Mouse (Mus musculus): ENCODE data around the gene 2210011C24Rik. TPM values are rescaled to one million over a fixed set of nuclear protein-coding genes. Genes with fewer than 3 reads are reported as not detected.

2210011C24Rik gene
- polyA plus RNA-seq (2012; rRNA removed) = 0.10 and 0.12 TPM in 2 replicates

DNA sequence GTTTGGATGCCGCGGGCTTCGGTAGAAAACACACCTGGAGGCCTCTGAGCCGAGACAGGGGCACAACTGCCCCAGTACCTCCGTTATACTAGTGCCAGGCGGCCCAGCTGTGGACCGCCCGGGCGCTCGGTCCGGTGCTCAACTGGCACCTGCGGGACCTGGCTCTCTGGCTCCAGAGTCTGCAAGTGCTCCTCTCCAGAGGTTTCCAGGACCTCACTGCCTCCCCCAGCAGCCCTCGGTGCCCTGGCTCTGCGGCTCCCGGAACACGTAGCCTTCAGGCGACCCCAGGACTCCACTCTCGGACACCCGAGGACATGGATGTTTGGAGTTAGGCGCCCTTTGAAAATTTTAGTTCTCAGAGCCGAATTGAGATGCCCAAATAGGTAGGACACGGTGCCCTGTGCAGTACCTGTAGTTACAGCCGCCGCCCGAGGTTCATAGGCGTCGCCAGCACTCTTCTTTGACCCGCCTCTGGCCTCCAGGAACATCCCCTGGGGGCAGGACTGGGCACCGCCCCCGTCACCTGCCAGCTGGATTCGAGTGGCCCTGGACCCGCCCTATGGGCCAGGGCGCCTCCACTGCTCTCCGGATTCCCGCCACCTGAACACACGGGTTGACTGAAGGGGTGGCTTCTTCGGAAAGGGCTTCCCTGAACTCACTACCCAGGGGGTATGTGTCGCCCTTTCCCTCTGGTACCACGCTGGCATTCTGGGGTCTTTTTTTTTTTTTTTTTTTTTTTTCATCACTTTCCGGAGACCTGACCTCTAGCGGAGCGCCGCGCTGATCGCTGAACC lies at the start of gene 2210011C24Rik:
Gene 2210011C24Rik (minus strand): TSS at position 467 of the 794 bp plus-strand sequence.

DNA sequence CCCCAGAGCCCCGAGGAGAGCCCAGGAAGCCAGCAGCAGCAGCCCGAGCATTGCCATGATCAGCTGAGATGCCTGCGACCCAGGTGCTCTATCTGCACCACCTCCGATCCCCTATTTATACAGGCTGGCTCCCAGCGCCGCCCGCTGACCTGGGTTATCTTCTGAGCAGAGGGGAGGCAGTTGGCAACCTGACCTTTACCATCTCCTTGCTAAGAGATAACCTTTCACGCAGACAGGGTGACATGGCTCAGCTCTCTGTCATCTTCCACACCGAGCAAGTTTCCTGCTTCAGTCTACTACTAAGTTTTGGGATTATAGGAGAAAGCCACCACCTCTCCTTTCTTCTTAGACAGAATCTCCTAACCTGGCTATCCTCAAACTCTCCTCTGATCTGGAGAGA lies 32.9 kb upstream of the 2210011C24Rik start, which contains the start of gene Rln3:
Gene Rln3 (minus strand): TSS at position 101 of the 400 bp plus-strand sequence.

DNA sequence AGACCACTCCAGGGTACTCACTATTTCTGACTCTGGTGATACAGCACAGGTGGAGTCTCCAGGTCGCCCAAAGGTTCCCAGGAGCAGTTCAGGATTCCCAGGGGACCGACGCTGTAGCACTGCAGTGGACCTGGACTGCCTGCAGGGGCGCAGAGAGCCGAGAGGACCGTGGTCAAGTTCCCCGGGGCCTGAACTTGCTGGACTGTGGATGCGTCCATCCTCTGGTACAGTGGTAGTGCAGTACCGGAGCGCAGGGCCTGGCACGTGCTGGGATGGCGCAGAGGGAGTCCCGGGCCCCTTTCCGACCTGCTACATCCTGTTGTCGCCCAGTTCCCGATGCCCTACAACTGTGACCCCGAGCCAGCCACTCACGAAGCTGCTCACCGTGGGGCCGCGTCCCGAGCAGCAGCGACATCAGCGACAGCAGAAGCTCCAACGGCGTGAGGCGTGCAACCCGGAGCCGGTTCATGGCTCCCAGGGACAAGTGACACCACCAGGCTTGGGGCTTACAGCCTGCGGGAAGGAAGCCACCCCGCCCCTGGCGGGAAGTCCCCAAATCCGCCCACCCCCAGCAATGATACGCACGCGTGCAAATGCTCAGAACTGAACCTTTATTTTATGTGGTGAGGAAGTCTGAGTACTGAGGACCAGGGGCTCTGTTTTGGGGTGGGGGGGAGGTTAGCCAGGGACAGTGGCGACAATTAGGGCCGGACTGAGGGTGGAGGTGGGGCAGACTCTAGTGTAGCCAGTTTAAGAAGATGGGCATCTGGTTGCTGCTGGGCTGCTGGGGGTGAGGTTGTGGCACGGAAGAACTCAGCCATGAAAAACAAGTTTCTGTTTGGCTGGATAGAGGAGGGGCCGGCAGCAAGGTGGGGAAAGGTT lies 30.3 kb upstream of the 2210011C24Rik start, which contains the start of gene Il27ra:
Gene Il27ra (minus strand): TSS at position 524 of the 882 bp plus-strand sequence.

DNA sequence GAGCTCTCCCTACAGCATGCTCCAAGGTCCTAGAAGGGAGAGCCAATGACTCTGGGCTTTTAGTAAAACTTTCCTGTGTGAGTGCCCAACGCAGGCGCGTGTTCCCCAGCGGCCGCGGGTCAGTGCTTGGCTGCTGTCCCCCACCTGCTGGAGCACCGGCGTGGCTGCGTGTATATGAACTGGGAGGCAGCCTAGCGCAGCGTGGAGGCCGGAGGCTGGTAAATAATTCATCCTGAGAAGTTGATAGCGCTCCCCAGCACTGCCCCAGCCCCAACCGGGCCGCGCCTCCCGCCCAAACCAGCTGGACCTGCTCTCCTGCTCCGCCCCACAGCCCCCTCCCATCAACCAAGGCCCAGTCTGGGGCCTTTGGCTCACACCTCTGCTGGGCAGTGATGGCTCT lies 9.1 kb upstream of the 2210011C24Rik start, which contains the start of gene Palm3:
Gene Palm3 (plus strand): TSS at position 376 of the 400 bp plus-strand sequence.

DNA sequence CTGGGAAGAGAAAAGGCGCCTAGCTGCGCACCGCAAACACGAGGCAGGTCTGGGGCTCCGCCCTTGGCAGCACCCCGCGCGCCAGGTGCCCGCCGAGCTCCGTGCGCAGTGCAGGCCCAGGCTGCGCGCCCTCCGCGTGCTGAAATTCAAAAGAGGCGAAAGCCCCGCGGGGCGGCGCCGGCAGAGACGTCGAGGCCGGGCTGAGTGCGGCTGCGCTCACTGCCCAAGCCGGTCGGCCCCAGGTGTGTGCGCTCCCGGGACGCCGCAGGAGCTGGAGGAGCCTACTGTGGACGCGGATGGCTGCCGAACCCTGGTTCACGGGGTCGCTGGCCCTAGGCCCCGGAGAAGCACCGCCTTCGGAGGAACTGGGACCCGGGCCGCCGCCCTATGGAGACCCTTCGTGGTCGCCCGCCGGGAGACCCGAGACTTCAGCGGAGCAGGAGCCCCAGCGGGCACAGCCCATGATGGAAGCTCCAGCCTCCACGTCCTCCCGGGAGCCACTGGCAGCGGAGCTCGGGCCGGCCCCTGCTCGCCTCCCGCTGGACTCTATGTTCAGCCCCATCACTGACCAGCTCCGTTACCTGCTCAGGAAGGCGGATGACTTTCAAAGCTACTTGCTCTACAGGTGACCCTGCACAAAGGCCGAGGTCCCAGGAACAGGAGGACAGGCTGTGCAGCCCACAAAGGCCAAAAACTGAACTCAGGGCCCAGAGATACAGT lies 10.5 kb downstream of the 2210011C24Rik start, which contains the start of gene 1700067K01Rik:
Gene 1700067K01Rik (plus strand): TSS at position 222 of the 720 bp plus-strand sequence.

DNA sequence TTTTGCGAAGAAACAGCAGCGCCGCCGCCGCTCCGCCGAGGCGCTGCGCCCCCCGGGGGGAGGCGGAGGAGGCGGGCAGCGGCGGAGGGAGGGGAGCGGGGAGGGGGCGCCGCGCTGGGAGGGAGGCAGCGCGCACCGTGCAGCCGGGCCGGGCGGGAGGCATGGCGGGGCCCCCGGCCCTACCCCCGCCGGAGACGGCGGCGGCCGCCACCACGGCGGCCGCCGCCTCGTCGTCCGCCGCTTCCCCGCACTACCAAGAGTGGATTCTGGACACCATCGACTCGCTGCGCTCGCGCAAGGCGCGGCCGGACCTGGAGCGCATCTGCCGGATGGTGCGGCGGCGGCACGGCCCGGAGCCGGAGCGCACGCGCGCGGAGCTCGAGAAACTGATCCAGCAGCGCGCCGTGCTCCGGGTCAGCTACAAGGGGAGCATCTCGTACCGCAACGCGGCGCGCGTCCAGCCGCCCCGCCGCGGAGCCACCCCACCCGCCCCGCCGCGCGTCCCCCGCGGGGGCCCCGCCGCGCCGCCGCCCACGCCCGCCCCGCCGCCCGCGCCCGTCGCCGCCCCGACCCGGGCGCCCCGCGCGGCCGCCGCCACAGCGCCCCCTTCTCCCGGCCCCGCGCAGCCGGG lies 14.3 kb downstream of the 2210011C24Rik start, which contains the start of gene Samd1:
Gene Samd1 (plus strand): TSS at position 162 of the 631 bp plus-strand sequence.

DNA sequence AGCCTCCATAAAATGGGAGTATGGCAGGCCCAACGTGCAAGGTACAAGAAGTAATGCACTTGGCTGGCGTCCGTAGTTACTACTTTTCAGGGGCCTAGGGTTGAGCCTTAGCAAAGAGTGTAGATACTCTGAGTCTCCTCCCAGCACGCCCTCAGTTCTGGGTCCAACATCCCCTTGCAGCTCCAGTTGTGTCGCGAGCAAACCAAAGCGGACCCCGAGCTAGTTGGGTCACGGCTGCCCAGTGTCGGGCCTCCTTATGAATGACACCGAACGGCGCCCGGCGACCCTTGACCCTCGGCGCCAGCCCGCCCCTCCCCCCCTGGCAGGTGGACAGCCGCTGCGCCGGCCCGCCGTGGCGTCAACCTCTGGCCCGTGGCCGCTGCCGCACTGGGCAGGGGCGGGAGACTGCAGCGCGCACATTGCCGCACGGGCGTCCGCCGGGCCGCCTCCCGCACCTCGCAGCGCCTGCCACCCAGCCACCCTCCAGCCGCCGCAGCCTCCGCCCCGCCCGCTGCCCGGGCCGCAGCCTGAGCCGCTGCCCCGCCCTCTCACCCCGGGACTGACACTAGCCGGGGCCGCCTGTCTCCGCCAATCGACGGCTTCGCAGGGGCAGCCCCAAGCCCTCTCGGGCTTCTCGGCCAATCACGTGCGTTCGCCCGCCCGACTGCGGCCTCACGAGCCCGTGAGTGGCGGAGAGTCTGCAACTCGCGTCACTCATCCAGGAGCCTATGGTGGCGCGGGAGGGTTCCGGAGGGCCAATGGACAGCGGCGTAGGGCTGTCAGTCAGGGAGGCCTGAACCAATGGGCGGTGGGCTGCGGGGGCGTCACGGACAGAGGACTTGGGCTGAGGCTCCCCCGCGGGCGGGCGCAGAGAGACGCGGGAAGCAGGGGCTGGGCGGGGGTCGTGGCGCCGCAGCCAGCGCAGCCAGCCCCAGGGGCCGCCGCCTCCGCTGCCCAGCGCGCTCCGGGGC lies 39.5 kb downstream of the 2210011C24Rik start, which contains the start of gene Prkaca:
Gene Prkaca (plus strand): TSS at position 844 of the 971 bp plus-strand sequence.

Other genes starting within 250 kb of the 2210011C24Rik start
- gene Adgrl1, start 112.1 kb downstream of the 2210011C24Rik start, polyA plus RNA-seq (2012; rRNA removed) = 92.0 and 127 TPM in 2 replicates
- gene Gm10644, start 57.0 kb downstream of the 2210011C24Rik start, polyA plus RNA-seq (2012; rRNA removed) = 0.47 and 0.55 TPM in 2 replicates
- gene Asf1b, start 56.7 kb downstream of the 2210011C24Rik start, polyA plus RNA-seq (2012; rRNA removed) = 66.3 and 80.1 TPM in 2 replicates
- 85.5 and 107 TPM in 2 replicates for gene Prkaca, start 39.2 kb downstream of the 2210011C24Rik start, polyA plus RNA-seq (2012; rRNA removed)
- gene Samd1, start 14.5 kb downstream of the 2210011C24Rik start, polyA plus RNA-seq (2012; rRNA removed) = 74.9 and 84.6 TPM in 2 replicates
- 0.81 and 1.1 TPM in 2 replicates for gene 1700067K01Rik, start 10.7 kb downstream of the 2210011C24Rik start, polyA plus RNA-seq (2012; rRNA removed)
- 6.2 and 10.8 TPM in 2 replicates for gene Palm3, start 9.3 kb upstream of the 2210011C24Rik start, polyA plus RNA-seq (2012; rRNA removed)
- 0.37 and 0.45 TPM in 2 replicates for gene Il27ra, start 30.4 kb upstream of the 2210011C24Rik start, polyA plus RNA-seq (2012; rRNA removed)
- not detected in 2 replicates for gene Rln3, start 32.8 kb upstream of the 2210011C24Rik start, polyA plus RNA-seq (2012; rRNA removed)
- 2.5 and 2.7 TPM in 2 replicates for gene Gm10643, start 53.0 kb upstream of the 2210011C24Rik start, polyA plus RNA-seq (2012; rRNA removed)
- gene Rfx1, start 54.7 kb upstream of the 2210011C24Rik start, polyA plus RNA-seq (2012; rRNA removed) = 20.2 and 26.5 TPM in 2 replicates
- 65.4 and 90.4 TPM in 2 replicates for gene Dcaf15, start 92.6 kb upstream of the 2210011C24Rik start, polyA plus RNA-seq (2012; rRNA removed)
- gene Podnl1, start 113.8 kb upstream of the 2210011C24Rik start, polyA plus RNA-seq (2012; rRNA removed) = 0.07 and 0.32 TPM in 2 replicates
- 16.2 and 18.8 TPM in 2 replicates for gene Cc2d1a, start 135.8 kb upstream of the 2210011C24Rik start, polyA plus RNA-seq (2012; rRNA removed)
- gene 4930432K21Rik, start 135.9 kb upstream of the 2210011C24Rik start, polyA plus RNA-seq (2012; rRNA removed) = 1.4 and 1.6 TPM in 2 replicates
- 4.6 and 7.7 TPM in 2 replicates for gene Nanos3, start 173.0 kb upstream of the 2210011C24Rik start, polyA plus RNA-seq (2012; rRNA removed)
- gene Zswim4, start 224.9 kb upstream of the 2210011C24Rik start, polyA plus RNA-seq (2012; rRNA removed) = 39.1 and 41.8 TPM in 2 replicates
- 241 and 402 TPM in 2 replicates for gene D8Ertd738e, start 237.5 kb upstream of the 2210011C24Rik start, polyA plus RNA-seq (2012; rRNA removed)
- gene Mri1, start 245.2 kb upstream of the 2210011C24Rik start, polyA plus RNA-seq (2012; rRNA removed) = 38.0 and 61.4 TPM in 2 replicates